Mouse (Mus musculus) thymus, adult 2 months (tissue): ENCODE data around the gene Nhlrc4.

Experiments used
- CTCF ChIP-seq: fragments of 200-500 bp; IDR thresholded peaks from 2 replicates; pipeline ENCODE4 v1.5.1; 2012; ENCODE audit warnings: mild to moderate bottlenecking, control low read depth, low read length, moderate library complexity, borderline replicate concordance; ENCODE audit not compliant: control insufficient read depth, poor library complexity, insufficient read depth; ENCODE audit errors: extremely low read depth
- POLR2A ChIP-seq: fragments of 200-500 bp; IDR thresholded peaks from 2 replicates; pipeline ENCODE4 v1.6.1; 2012; ENCODE audit warnings: mild to moderate bottlenecking, low read length, control low read depth, moderate library complexity; ENCODE audit not compliant: control insufficient read depth, poor library complexity, insufficient read depth; ENCODE audit errors: extremely low read depth

DNA sequence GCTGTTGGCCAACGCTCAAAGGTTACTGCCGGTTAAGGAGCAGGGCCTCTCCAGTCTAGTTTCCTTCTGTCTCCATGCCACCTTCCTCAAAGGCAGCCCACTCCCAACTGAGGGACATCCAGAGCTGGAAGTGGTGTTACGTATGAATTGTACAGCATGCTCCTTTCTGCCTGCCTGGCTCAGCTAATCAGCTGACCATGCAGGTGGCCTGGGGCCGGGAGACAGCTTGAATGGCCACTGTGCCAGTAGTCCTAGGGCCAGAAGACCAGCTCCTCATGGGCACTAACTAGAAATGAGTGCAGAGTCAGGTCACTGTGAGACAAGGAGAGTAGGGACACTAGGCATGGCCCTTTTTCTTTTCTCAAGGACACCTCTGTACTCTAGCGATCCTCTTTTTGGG is 8.4 kb upstream of the Nhlrc4 start:
- TF ChIP-seq POLR2A: no peak
- no peak for TF ChIP-seq CTCF
